Mouse (Mus musculus) megakaryocyte-erythroid progenitor cell, adult 5-6 weeks (primary cell): ENCODE data around the gene Akr1c14. TPM values are rescaled to one million over a fixed set of nuclear protein-coding genes. Genes with fewer than 3 reads are reported as not detected.
A peak's percentile ranks its signal among the peaks of the same experiment; 100 is the strongest.
"Not testable (repeated sequence)": the region's sequence is repeated elsewhere in the genome, so short reads cannot be mapped to it uniquely, and the experiment has no call there.

Experiments used
- ATAC-seq: replicated peaks from 2 replicates; pipeline ENCODE4 v1.8.0; 2016; ENCODE audit warnings: mild to moderate bottlenecking, inconsistent platforms; ENCODE audit not compliant: severe bottlenecking, poor library complexity, low FRiP score, low TSS enrichment
- total RNA-seq, 2 experiments: library from RNA; stranded (forward) in 1 of 2; stranded (reverse) in 1 of 2; fragments of 200-1000, 215-1000 nt in 1 of 2; fragments of >200 nt in 1 of 2; fragmentation: Nextera tagmentation in 1 of 2; gene quantifications; 2 replicates each; pipeline ENCODE4 v1.2.3; 2014 to 2017

The Akr1c14 gene
- total RNA-seq (2014; fragmentation: Nextera tagmentation) (not detected in 2 replicates), total RNA-seq (2017) (not detected in 2 replicates)

GRCm38 (mm10) chr13:4048719-4049118 is at the start of gene Akr1c14:
Gene Akr1c14, plus strand, starts transcription at chr13:4049011.
- ATAC-seq = no peak

DNA sequence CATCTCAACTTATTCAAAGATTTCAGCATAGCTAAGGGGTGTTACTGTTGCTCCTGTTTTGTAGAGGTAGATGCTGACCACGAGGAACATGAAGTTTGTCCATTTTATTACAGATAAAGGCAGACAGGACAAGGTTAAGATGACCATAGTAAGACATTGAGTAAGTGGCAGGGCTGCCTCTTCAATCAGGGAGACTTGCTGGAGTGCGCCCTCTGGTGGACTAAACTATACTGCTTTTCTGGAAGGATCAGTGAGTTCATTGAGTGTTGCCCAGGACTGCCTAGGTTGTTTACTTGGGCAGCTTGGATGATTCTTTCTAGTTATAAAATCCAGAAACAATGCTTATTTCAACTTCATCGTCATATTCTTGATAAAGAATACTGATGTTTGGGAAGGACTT is 47.1 kb upstream of the Akr1c14 start:
- ATAC-seq = peak; percentile 91

- ATAC-seq = no peak
These were observed 38.0 kb upstream of the Akr1c14 start for GRCm38 (mm10) chr13:4010784-4011183.

- no peak for ATAC-seq
These were observed 35.0 kb upstream of the Akr1c14 start for GRCm38 (mm10) chr13:4013811-4014210.

DNA sequence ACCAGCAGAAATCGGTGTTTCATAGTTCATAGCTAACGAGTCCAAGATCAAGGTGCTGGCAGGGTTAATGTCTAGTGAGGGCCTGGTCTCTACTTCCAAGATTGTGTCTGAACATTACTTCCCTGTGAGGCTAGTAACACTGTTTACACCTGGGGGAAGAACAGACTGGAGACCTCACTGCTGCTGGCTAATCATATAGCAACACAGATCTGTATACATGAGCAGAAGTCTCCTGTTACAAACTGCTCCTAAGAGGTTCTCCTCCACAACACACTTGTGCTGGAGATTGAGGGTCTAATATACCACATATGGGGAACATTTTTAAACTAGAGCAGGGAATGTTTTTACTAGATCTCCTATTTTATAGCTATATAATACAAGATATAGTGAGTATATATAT is 18.9 kb upstream of the Akr1c14 start:
- ATAC-seq = no peak

- no peak for ATAC-seq
These were observed 16.3 kb upstream of the Akr1c14 start for GRCm38 (mm10) chr13:4032512-4032911.

DNA sequence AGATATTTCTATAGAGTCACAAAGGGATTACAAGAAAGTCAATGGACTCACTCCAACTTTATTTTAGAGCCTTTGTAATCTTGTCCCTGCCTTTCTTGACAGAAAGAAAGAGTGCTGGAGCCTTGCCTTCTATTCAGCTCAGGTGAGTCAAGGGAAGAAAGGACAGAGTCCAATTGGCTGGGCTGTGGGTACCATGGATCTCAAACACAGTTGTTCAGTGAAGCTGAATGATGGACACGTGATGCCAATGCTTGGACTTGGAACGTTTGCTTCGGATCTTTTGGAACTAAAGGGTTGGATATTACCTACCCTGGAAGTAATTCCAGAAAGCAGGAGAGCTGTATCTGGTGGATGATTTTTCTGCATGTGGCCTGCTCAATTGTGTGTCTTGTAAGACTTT is 13.8 kb upstream of the Akr1c14 start:
- ATAC-seq = no peak

DNA sequence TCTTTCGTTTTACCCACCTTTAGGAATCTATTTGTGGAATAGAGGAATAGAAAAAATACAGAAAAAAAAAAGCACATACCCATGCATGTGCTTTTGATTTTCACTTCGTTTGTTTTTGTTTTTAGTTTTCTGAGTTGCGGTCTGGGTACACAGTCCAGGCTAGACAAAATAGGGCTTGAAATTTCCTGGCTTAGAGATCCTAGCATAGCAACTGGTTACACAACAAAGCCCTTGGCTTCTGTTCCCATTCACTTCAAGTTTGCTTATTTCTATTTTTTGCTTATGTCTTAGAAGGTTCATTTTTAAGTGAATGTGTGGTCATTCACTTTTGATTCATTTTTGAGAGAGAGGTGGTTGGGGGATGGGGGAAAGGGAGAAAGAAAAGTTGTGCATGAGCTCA is 2.7 kb upstream of the Akr1c14 start:
- no peak for ATAC-seq

GRCm38 (mm10) chr13:4046841-4047240 is 2.0 kb upstream of the Akr1c14 start:
- ATAC-seq = no peak

DNA sequence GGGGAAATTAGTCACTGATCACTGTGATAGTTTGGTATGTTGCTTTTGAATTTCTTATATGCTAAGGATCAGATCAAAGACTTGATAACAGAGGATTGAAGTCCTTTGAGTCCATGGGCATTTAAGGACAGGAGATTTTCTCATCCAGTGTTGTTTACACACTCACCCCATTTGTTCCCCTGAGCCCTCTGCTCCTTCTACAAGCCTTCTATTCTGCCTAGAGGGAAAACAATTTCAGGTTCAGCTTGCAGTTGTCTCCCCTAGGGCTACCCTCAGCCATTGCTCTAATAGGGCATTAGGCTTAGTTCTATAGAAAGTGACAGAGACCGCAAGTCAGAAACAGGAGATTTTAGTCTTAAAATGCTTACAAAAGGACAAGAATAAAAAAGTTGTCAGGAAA is 585 bp upstream of the Akr1c14 start:
- ATAC-seq = no peak

DNA sequence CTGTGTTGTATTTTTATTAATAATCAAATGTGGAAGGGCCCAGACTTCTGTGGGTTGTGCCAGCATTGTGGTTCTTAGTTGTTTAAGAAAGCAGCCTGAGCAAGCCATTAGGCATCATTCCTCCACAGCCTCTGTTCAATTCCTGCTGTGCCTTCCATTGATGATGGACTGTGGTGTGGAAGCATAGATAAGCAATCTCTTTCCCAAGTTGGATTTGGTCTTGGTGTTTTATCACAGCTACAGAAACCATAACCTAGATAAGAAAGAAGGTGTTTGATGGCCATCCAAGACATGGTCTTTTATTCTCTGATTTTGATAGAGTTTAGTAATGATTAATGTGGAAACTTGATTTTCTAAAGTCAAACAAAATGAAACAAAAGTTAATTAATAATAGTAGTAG is 844 bp downstream of the Akr1c14 start:
- no peak for ATAC-seq

- ATAC-seq = no peak
These were observed 6.6 kb downstream of the Akr1c14 start for GRCm38 (mm10) chr13:4055450-4055849.

GRCm38 (mm10) chr13:4056211-4056610 is 7.4 kb downstream of the Akr1c14 start:
- no peak for ATAC-seq

- not testable (repeated sequence) for ATAC-seq
These were observed 9.4 kb downstream of the Akr1c14 start for GRCm38 (mm10) chr13:4058239-4058638.

DNA sequence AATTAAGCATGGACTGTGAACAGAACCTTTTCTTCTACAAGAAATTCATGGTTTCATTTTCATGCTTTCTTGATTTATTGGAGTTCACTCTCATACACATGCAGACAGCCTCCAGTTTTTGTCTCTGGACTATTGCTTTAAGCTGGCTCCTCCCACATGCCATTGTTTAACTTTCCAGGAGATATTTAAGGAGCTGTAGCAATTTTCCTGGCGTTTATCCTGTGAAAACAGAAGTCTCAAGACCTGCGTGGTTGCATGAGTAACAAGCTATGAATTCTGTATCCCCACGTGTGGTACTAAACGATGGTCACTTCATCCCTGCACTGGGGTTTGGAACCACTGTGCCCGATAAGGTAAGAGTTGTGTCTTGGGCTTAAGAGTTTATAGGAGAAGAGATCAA is 10.6 kb downstream of the Akr1c14 start:
- ATAC-seq = no peak

DNA sequence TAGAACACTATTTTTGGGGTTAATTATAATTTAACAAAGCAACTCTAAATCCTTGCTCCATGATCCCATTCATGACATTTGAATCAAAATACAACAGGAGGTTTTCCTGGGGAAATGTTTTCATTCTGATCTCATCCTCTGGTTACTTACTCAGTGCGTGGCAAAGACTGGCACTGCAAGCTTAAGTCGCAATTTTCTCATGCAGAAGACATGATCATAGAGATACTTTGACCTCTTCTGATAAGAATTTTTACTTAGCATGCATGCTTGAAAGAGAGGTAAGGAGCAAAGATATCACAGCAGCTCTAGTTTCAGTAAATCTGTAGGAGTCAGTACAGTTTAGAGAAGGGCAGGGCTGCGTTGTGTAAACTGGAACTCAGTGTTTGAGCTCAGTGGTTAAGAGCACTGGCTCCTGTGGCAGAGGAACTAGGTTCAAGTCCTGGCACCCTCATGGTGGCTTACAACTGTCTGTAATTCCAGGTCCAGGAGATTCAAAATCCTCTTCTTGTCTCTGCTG is 11.5 kb downstream of the Akr1c14 start:
- no peak for ATAC-seq

DNA sequence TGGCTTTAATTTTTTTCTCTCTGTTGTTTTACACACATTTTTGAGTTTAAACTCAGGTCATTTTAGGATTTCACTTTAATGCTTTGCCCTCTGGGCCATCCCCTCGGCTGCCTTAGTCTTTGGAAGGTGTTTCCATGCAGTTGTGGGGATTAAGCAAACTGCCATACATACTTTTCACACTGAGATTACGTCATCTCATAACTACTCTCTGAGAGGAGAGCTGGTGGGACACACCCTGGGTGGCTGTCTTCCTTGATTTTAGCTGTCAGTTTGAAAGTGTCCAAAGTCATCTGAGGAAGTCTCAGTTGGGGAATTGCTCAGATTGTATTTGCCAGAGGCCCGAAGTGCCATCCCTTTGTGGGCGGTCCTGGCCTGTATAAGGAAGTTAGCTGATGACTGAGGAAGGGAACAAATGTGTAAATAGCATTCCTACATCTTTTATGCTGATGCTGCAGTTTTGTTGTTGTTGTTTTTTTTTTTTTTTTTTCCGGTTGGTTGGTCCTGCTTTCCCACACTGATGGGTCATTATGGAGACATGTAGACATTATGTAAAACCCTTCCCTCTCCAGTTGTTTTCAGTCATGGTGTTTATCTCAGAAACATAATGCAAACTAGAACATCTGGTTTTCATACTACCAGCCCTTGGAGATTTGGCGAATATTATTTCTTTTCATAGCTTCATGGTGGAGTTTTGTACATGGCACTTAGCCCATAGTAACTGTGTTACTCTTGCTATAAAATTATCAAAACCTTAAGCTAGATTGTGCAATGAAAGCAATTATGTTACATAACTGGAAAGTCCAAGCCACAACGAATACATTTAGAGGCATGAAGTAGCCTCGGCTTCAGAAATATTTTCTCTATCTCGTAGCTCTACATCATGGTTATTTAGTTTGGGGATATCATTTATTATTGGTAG is 28.0 kb downstream of the Akr1c14 start:
- ATAC-seq = no peak

DNA sequence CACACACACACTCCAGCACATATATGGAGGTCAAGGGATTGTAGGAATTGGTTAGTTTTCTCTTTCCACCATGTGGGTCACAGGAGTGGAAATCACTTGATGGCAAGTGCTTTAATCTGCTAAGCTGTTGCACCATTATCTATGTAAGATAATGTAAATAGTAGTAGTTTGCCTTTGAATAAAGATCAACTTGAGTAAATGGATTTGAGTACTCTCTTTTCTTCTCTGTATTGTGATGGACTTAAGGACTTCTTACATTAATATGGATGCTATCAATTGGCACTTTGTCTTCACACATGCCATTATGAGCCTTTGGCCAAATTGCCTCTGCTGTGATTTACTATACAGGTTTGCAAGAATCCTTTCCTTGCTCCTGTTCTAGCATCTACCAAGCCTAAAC is 31.1 kb downstream of the Akr1c14 start:
- ATAC-seq = no peak

DNA sequence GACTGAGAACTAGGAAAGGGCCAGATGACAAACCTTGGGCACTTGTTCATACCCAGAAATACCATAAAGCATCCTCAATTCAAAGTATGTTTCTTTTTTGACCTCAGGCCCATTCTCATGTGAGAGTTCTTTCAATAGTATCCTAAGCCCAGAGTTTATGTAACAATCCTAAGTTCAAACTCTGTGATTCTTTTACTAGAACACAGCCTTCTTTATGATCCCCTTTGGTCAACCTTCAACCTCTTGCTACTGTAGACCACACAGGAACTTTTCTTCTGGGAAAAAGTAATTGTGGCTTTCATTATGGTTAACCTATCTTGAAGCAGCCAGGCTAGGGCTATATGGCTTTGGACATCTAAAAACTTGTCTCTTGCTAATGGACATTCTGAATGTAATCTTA is 52.9 kb downstream of the Akr1c14 start:
- ATAC-seq = no peak

DNA sequence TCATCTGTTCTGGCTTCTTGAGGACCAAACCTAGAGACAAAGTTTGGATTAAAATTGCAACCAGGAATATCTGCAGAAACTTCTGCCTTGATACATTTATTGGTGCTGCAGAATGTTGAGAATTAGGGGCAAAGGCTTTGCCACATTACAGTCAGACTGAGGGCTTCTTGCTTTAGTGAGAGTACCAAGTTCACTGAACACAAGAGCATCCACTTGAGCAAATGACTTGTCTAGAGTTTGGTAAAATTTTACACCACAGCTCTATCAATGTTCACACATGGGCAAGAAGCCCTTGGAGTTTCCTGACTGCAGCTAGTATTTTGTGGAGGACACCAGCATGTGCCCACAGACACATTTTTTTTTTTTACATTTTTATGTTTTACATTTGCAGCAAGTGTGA is 53.9 kb downstream of the Akr1c14 start:
- ATAC-seq = no peak
